Mouse (Mus musculus): ENCODE data around the gene Rufy3. TPM values are rescaled to one million over a fixed set of nuclear protein-coding genes. Genes with fewer than 3 reads are reported as not detected.

The Rufy3 gene
- polyA plus RNA-seq, 1 experiment from 2014 or later = 28.1 TPM

- Histone ChIP-seq H3K36me3 (replicated peaks) (peaks cover 8% of the 10 kb centered on the region), H3K4me3 (no peak overlapping the region), H3K4me1 (no peaks in the 10 kb centered on the region; the same call in 1 of the 2 replicates), H3K27ac (replicated peaks) (no peak overlapping the region), H3K9me3 (no peaks in the 10 kb centered on the region), H3K27me3 (replicated peaks; ENCODE audit: low read depth, poor library complexity, severe bottlenecking) (no peaks in the 10 kb centered on the region)
- 91% methylated on average over 7 of the region's 7 CpGs for WGBS
- DNase-seq (ENCODE audit: low spot score) = no peak
Measured at GRCm38 (mm10) chr5:88604641-88605358, 40.0 kb downstream of the Rufy3 start.

GRCm38 (mm10) chr5:88614129-88614528, 49.3 kb downstream of the Rufy3 start:
- Histone ChIP-seq H3K4me1 (no peaks in the 10 kb centered on the region), H3K27ac (replicated peaks) (no peak overlapping the region), H3K9me3 (no peaks in the 10 kb centered on the region), H3K4me3 (no peak overlapping the region), H3K27me3 (replicated peaks; ENCODE audit: low read depth, poor library complexity, severe bottlenecking) (no peaks in the 10 kb centered on the region), H3K36me3 (replicated peaks) (peaks cover 62% of the 10 kb centered on the region)
- WGBS = 93% methylated on average over 1 of the region's 1 CpGs
- DNase-seq (ENCODE audit: low spot score) = no peak

- DNase-seq (ENCODE audit: low spot score) = no peak
- no peaks in the 10 kb centered on the region for H3K27me3 ChIP-seq (replicated peaks; ENCODE audit: low read depth, poor library complexity, severe bottlenecking)
- H3K4me3 ChIP-seq = no peak overlapping the region
- peaks cover 79% of the 10 kb centered on the region for H3K36me3 ChIP-seq (replicated peaks)
- no peaks in the 10 kb centered on the region for H3K4me1 ChIP-seq
- no peak overlapping the region for H3K27ac ChIP-seq (replicated peaks)
- H3K9me3 ChIP-seq = no peaks in the 10 kb centered on the region
- 81% methylated on average over 4 of the region's 4 CpGs for WGBS
Measured at GRCm38 (mm10) chr5:88616988-88617387, 52.1 kb downstream of the Rufy3 start.

- Histone ChIP-seq H3K4me1 (no peaks in the 10 kb centered on the region), H3K9me3 (no peaks in the 10 kb centered on the region), H3K27ac (replicated peaks) (no peak overlapping the region), H3K4me3 (no peak overlapping the region), H3K27me3 (replicated peaks; ENCODE audit: low read depth, poor library complexity, severe bottlenecking) (no peaks in the 10 kb centered on the region), H3K36me3 (replicated peaks) (peaks cover 51% of the 10 kb centered on the region)
- DNase-seq (ENCODE audit: low spot score) = no peak
- 93% methylated on average over 4 of the region's 4 CpGs for WGBS
Measured at GRCm38 (mm10) chr5:88627545-88627944, 62.7 kb downstream of the Rufy3 start.

GRCm38 (mm10) chr5:88629125-88629524, 64.3 kb downstream of the Rufy3 start:
- no peak for DNase-seq (ENCODE audit: low spot score)
- no peaks in the 10 kb centered on the region for H3K4me1 ChIP-seq
- 80% methylated on average over 11 of the region's 11 CpGs for WGBS
- no peaks in the 10 kb centered on the region for H3K9me3 ChIP-seq
- peaks cover 61% of the 10 kb centered on the region for H3K36me3 ChIP-seq (replicated peaks)
- H3K27me3 ChIP-seq (replicated peaks; ENCODE audit: low read depth, poor library complexity, severe bottlenecking) = no peaks in the 10 kb centered on the region
- H3K4me3 ChIP-seq = no peak overlapping the region
- H3K27ac ChIP-seq (replicated peaks) = no peak overlapping the region

GRCm38 (mm10) chr5:88629987-88630386, 65.1 kb downstream of the Rufy3 start:
- Histone ChIP-seq H3K36me3 (replicated peaks) (peaks cover 67% of the 10 kb centered on the region), H3K27ac (replicated peaks) (no peak overlapping the region), H3K4me1 (no peaks in the 10 kb centered on the region), H3K27me3 (replicated peaks; ENCODE audit: low read depth, poor library complexity, severe bottlenecking) (no peaks in the 10 kb centered on the region), H3K4me3 (no peak overlapping the region), H3K9me3 (no peaks in the 10 kb centered on the region)
- DNase-seq (ENCODE audit: low spot score) = no peak
- WGBS = 92% methylated on average over 8 of the region's 8 CpGs

GRCm38 (mm10) chr5:88630883-88631282, 66.0 kb downstream of the Rufy3 start:
- no peak for DNase-seq (ENCODE audit: low spot score)
- 71% methylated on average over 3 of the region's 3 CpGs for WGBS
- peaks cover 76% of the 10 kb centered on the region for H3K36me3 ChIP-seq (replicated peaks)

GRCm38 (mm10) chr5:88631545-88631944, 66.7 kb downstream of the Rufy3 start:
- H3K4me3 ChIP-seq = no peak overlapping the region
- H3K27ac ChIP-seq (replicated peaks) = no peak overlapping the region
- no peaks in the 10 kb centered on the region for H3K4me1 ChIP-seq
- DNase-seq (ENCODE audit: low spot score) = no peak
- no peaks in the 10 kb centered on the region for H3K27me3 ChIP-seq (replicated peaks; ENCODE audit: low read depth, poor library complexity, severe bottlenecking)
- H3K9me3 ChIP-seq = no peaks in the 10 kb centered on the region
- 86% methylated on average over 5 of the region's 5 CpGs for WGBS
- peaks cover 74% of the 10 kb centered on the region for H3K36me3 ChIP-seq (replicated peaks)

More at GRCm38 (mm10) chr5:88630883-88631282, 66.0 kb downstream of the Rufy3 start:
- Histone ChIP-seq H3K27ac (replicated peaks) (no peak overlapping the region), H3K9me3 (no peaks in the 10 kb centered on the region), H3K4me1 (no peaks in the 10 kb centered on the region), H3K27me3 (replicated peaks; ENCODE audit: low read depth, poor library complexity, severe bottlenecking) (no peaks in the 10 kb centered on the region), H3K4me3 (no peak overlapping the region)

- no peaks in the 10 kb centered on the region for H3K4me1 ChIP-seq
- WGBS = 67% methylated on average over 9 of the region's 9 CpGs
Measured at GRCm38 (mm10) chr5:88632463-88632862, 67.6 kb downstream of the Rufy3 start.

GRCm38 (mm10) chr5:88634076-88634475, 69.2 kb downstream of the Rufy3 start:
- Histone ChIP-seq H3K9me3 (no peaks in the 10 kb centered on the region), H3K36me3 (replicated peaks) (peaks cover 76% of the 10 kb centered on the region), H3K27ac (replicated peaks) (no peak overlapping the region), H3K4me1 (no peaks in the 10 kb centered on the region), H3K4me3 (no peak overlapping the region), H3K27me3 (replicated peaks; ENCODE audit: low read depth, poor library complexity, severe bottlenecking) (no peaks in the 10 kb centered on the region)
- 84% methylated on average over 5 of the region's 5 CpGs for WGBS
- DNase-seq (ENCODE audit: low spot score) = no peak

More at GRCm38 (mm10) chr5:88632463-88632862, 67.6 kb downstream of the Rufy3 start:
- Histone ChIP-seq H3K4me3 (no peak overlapping the region), H3K9me3 (no peaks in the 10 kb centered on the region), H3K27ac (replicated peaks) (no peak overlapping the region), H3K27me3 (replicated peaks; ENCODE audit: low read depth, poor library complexity, severe bottlenecking) (no peaks in the 10 kb centered on the region), H3K36me3 (replicated peaks) (peaks cover 79% of the 10 kb centered on the region)
- DNase-seq (ENCODE audit: low spot score) = no peak

- no peaks in the 10 kb centered on the region for H3K9me3 ChIP-seq
- H3K4me3 ChIP-seq = no peak overlapping the region
- no peak for DNase-seq (ENCODE audit: low spot score)
- peaks cover 89% of the 10 kb centered on the region for H3K36me3 ChIP-seq (replicated peaks)
- WGBS = 84% methylated on average over 9 of the region's 9 CpGs
- no peaks in the 10 kb centered on the region for H3K4me1 ChIP-seq
- H3K27ac ChIP-seq (replicated peaks) = no peak overlapping the region
- no peaks in the 10 kb centered on the region for H3K27me3 ChIP-seq (replicated peaks; ENCODE audit: low read depth, poor library complexity, severe bottlenecking)
Measured at GRCm38 (mm10) chr5:88642786-88643185, 77.9 kb downstream of the Rufy3 start.

GRCm38 (mm10) chr5:88643491-88643890, 78.7 kb downstream of the Rufy3 start:
- Histone ChIP-seq H3K9me3 (no peaks in the 10 kb centered on the region), H3K36me3 (replicated peaks) (peaks cover 91% of the 10 kb centered on the region), H3K27me3 (replicated peaks; ENCODE audit: low read depth, poor library complexity, severe bottlenecking) (no peaks in the 10 kb centered on the region), H3K4me1 (no peaks in the 10 kb centered on the region), H3K27ac (replicated peaks) (no peak overlapping the region), H3K4me3 (no peak overlapping the region)
- no peak for DNase-seq (ENCODE audit: low spot score)
- WGBS = 92% methylated on average over 9 of the region's 9 CpGs

GRCm38 (mm10) chr5:88644901-88645300, 80.1 kb downstream of the Rufy3 start:
- Histone ChIP-seq H3K36me3 (replicated peaks) (peaks cover 92% of the 10 kb centered on the region), H3K4me3 (no peak overlapping the region), H3K9me3 (no peaks in the 10 kb centered on the region), H3K27ac (replicated peaks) (no peak overlapping the region), H3K4me1 (no peaks in the 10 kb centered on the region), H3K27me3 (replicated peaks; ENCODE audit: low read depth, poor library complexity, severe bottlenecking) (no peaks in the 10 kb centered on the region)
- DNase-seq (ENCODE audit: low spot score) = no peak
- WGBS = 87% methylated on average over 2 of the region's 2 CpGs
